Mouse (Mus musculus) thymus, postnatal 10 days (tissue): Measurements from ENCODE around the gene Pnma5.
"Not testable (repeated sequence)": the region's sequence is repeated elsewhere in the genome, so short reads cannot be mapped to it uniquely, and the experiment has no call there.

Experiments used
- DNase-seq, 2 experiments: peaks; one replicate each; pipeline ENCODE4 v3.0.0; 2021; ENCODE audit warnings: low spot score in 2 of 2

Gene Pnma5

GRCm38 (mm10) chrX:73037003-73037402 is at the start of gene Pnma5:
Pnma5 (minus strand) TSS chrX:73037103.
- DNase-seq, result no peak

GRCm38 (mm10) chrX:73082267-73083055 is 45.6 kb upstream of the Pnma5 start, which contains the start of gene Xlr4a:
Xlr4a (minus strand) TSS chrX:73082478.
- peak in 1 of 2 experiments; percentile 15 for DNase-seq

- DNase-seq, result not testable (repeated sequence)
Measured at GRCm38 (mm10) chrX:73066765-73067312, 29.9 kb upstream of the Pnma5 start.

- DNase-seq, result no peak
Measured at GRCm38 (mm10) chrX:73064415-73064793, 27.5 kb upstream of the Pnma5 start, which contains the start of gene Pnma3. Pnma3 (plus strand) TSS chrX:73064787.

GRCm38 (mm10) chrX:73063512-73064414 is 26.9 kb upstream of the Pnma5 start:
- no peak for DNase-seq

GRCm38 (mm10) chrX:73062323-73062722 is 25.4 kb upstream of the Pnma5 start:
- no peak for DNase-seq

- DNase-seq, result no peak
Measured at GRCm38 (mm10) chrX:73061528-73061927, 24.6 kb upstream of the Pnma5 start.

GRCm38 (mm10) chrX:73053860-73054563 is 17.1 kb upstream of the Pnma5 start:
- DNase-seq, result peak; percentile 78 to 86

GRCm38 (mm10) chrX:73039666-73040065 is 2.8 kb upstream of the Pnma5 start:
- DNase-seq, result no peak

GRCm38 (mm10) chrX:73038831-73039230 is 1.9 kb upstream of the Pnma5 start:
- no peak for DNase-seq

GRCm38 (mm10) chrX:73012846-73013245 is 24.1 kb downstream of the Pnma5 start:
- no peak for DNase-seq

- DNase-seq, result peak; percentile 86 to 88
Measured at GRCm38 (mm10) chrX:73007597-73008479, 29.1 kb downstream of the Pnma5 start.

GRCm38 (mm10) chrX:73005678-73006077 is 31.2 kb downstream of the Pnma5 start:
- no peak for DNase-seq

GRCm38 (mm10) chrX:73003110-73003509 is 33.8 kb downstream of the Pnma5 start:
- no peak for DNase-seq

GRCm38 (mm10) chrX:72995542-72995941 is 41.4 kb downstream of the Pnma5 start:
- DNase-seq, result no peak

GRCm38 (mm10) chrX:72992291-72992919 is 44.5 kb downstream of the Pnma5 start:
- DNase-seq, result peak in 1 of 2 experiments; percentile 3

- DNase-seq, result no peak
Measured at GRCm38 (mm10) chrX:72990581-72990980, 46.3 kb downstream of the Pnma5 start.

- no peak for DNase-seq
Measured at GRCm38 (mm10) chrX:72988431-72988830, 48.5 kb downstream of the Pnma5 start.

GRCm38 (mm10) chrX:72987520-72987905 is 49.4 kb downstream of the Pnma5 start:
- DNase-seq, result no peak
